Mouse (Mus musculus) stomach, embryonic 14.5 days (tissue): Measurements from ENCODE around the gene Siah3. TPM values are rescaled to one million over a fixed set of nuclear protein-coding genes. Genes with fewer than 3 reads are reported as not detected.
"Not testable (repeated sequence)": the region's sequence is repeated elsewhere in the genome, so short reads cannot be mapped to it uniquely, and the experiment has no call there.

Experiments used
- ATAC-seq: fragments of 200-750 bp; cut with Nextera tagmentation; 2 replicates; pipeline ENCODE4 v1.8.0; 2017; ENCODE audit warnings: low read depth, moderate TSS enrichment; ENCODE audit not compliant: insufficient number of reproducible peaks, insufficient read depth, low FRiP score
- H3K27ac ChIP-seq: fragments of 300-500 bp; sonication (generic); 2 replicates; pipeline ENCODE4 v1.5.1; 2014; ENCODE audit warnings: mild to moderate bottlenecking, low read length, moderate library complexity, mixed read lengths
- H3K27me3 ChIP-seq: fragments of 300-500 bp; sonication (generic); 2 replicates; pipeline ENCODE4 v1.6.1; 2014; ENCODE audit warnings: low read length, control low read depth, mixed read lengths; ENCODE audit not compliant: control insufficient read depth, insufficient read depth
- H3K36me3 ChIP-seq: fragments of 300-500 bp; sonication (generic); 2 replicates; pipeline ENCODE4 v1.6.1; 2014; ENCODE audit warnings: mild to moderate bottlenecking, control low read depth, low read length, moderate library complexity, mixed read lengths; ENCODE audit not compliant: control insufficient read depth, insufficient read depth
- H3K4me1 ChIP-seq: fragments of 300-500 bp; sonication (generic); 2 replicates; pipeline ENCODE4 v1.6.1; 2014; ENCODE audit warnings: low read length, control low read depth, mixed read lengths; ENCODE audit not compliant: control insufficient read depth, insufficient read depth
- H3K4me2 ChIP-seq: fragments of 300-500 bp; sonication (generic); replicated peaks from 2 replicates; pipeline ENCODE4 v1.6.1; 2014; ENCODE audit warnings: low read depth, low read length, control low read depth
- H3K4me3 ChIP-seq: fragments of 300-500 bp; sonication (generic); 2 replicates; pipeline ENCODE4 v1.5.1; 2014; ENCODE audit warnings: low read depth, low read length, control low read depth
- H3K9ac ChIP-seq: fragments of 300-500 bp; sonication (generic); replicated peaks from 2 replicates; pipeline ENCODE4 v1.6.1; 2014; ENCODE audit warnings: low read depth, mild to moderate bottlenecking, control low read depth, low read length, moderate library complexity, mixed read lengths
- H3K9me3 ChIP-seq: fragments of 300-500 bp; sonication (generic); 2 replicates; pipeline ENCODE4 v1.6.1; 2016; ENCODE audit warnings: low read depth, low read length, control low read depth; ENCODE audit not compliant: control insufficient read depth
- WGBS: fragments of 180-500 bp; shearing (Covaris S2); extraction: QIAGEN DNeasy Blood & Tissue Kit; methylation state at CpG from one replicate; pipeline ENCODE4 v1.1.7; 2014; 5-methylcytosine and 5-hydroxymethylcytosine counted together
- polyA plus RNA-seq: library from polyadenylated mRNA; unstranded; fragments of >200 nt; fragmentation: Nextera tagmentation; extraction: Ambion mirVana; gene quantifications from 2 replicates; pipeline ENCODE4 v1.2.1, GENCODE M21; 2014

Siah3 gene
- polyA plus RNA-seq, 1 experiment from 2014 or later: 0.51 TPM

GRCm38 (mm10) chr14:75434576-75434975, 21.2 kb upstream of the Siah3 start:
- H3K9me3 ChIP-seq: no peaks in the 10 kb centered on the region
- no peaks in the 10 kb centered on the region for H3K27me3 ChIP-seq
- H3K4me3 ChIP-seq: no peak overlapping the region
- no peaks in the 10 kb centered on the region for H3K36me3 ChIP-seq
- ATAC-seq: no peak
- 60% methylated on average over 10 of the region's 10 CpGs for WGBS
- H3K27ac ChIP-seq: no peak overlapping the region
- no peak overlapping the region for H3K4me2 ChIP-seq
- H3K4me1 ChIP-seq: no peaks in the 10 kb centered on the region; the same call in 1 of the 2 replicates
- no peak overlapping the region for H3K9ac ChIP-seq

DNA sequence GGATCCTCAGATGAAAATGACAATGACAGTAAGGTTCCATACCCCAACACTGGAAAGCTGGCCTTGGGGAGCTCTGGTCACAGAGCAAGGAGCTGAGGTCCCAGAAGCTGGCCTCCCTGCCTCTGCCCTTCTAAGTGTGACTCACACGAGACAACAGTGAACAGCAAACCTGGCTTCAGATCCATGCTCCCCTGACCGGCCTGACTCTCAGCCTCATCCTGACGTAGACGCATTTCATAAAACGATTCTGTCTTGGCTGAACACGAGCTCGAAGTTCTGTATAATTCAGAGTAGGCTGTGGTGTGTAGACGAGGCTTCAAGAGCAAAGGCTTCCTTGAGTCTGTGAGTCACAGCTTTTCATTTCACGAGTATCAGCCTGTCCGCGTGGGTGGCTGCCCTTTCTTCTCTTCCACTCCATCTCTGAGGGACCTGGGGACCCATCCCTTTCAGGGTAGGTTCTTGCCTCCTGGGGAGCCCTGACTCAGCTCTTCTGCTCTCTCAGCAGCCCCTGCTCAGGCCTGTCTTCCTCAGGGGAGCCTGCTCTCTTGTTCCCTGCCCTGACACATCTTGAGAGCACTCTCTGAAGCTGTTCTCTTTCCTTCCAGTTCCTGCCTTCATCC, 11.2 kb upstream of the Siah3 start:
- ATAC-seq: no peak
- Histone ChIP-seq H3K36me3 (no peaks in the 10 kb centered on the region), H3K9ac (no peak overlapping the region), H3K4me3 (no peak overlapping the region), H3K27ac (no peak overlapping the region), H3K4me1 (no peaks in the 10 kb centered on the region; the same call in 1 of the 2 replicates), H3K27me3 (no peaks in the 10 kb centered on the region), H3K4me2 (no peak overlapping the region), H3K9me3 (no peaks in the 10 kb centered on the region)
- 77% methylated on average over 11 of the region's 11 CpGs for WGBS

DNA sequence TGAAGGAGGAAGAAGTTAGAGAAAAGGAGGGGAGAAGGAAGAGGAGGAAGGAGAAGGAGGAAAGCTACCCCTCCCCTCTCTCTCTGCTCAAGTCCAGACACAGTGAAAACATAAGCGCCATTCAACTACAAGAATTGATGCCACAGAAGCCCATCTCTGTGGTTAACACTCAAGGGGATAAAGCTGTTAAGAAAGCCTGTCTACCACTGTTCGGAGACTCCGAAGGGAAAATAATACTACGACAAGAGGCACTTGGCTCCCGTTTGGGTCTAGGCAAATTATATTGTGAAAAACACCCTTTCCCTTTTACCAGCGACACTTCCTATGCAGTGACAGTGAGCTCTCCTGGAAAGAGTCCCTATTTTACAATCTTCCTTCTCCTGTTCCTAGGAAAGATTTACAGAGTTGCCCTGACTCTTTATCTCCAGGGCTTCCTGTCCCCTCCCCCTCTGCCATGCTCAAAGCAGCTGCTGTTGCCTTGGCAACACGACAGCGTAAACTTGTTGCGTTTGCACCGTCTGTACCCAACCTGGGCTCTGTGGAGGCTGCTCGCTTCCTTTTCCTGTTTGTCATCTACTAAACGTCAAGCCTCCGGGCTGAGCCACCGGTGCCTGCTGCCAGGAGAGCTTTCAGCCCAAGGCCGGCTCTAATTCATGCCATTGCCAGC, 10.4 kb upstream of the Siah3 start:
- no peak overlapping the region for H3K9ac ChIP-seq
- peak overlapping the region; percentile 42 for H3K4me2 ChIP-seq
- H3K27ac ChIP-seq: no peak overlapping the region
- H3K9me3 ChIP-seq: no peaks in the 10 kb centered on the region
- peak overlapping the region; percentile 12; the same call in 1 of the 2 replicates for H3K4me3 ChIP-seq
- no peaks in the 10 kb centered on the region; the same call in 1 of the 2 replicates for H3K4me1 ChIP-seq
- no peaks in the 10 kb centered on the region for H3K36me3 ChIP-seq
- H3K27me3 ChIP-seq: no peaks in the 10 kb centered on the region
- ATAC-seq: peak; percentile 75; the same call in 1 of the 2 replicates
- WGBS: 6% methylated on average over 15 of the region's 15 CpGs

DNA sequence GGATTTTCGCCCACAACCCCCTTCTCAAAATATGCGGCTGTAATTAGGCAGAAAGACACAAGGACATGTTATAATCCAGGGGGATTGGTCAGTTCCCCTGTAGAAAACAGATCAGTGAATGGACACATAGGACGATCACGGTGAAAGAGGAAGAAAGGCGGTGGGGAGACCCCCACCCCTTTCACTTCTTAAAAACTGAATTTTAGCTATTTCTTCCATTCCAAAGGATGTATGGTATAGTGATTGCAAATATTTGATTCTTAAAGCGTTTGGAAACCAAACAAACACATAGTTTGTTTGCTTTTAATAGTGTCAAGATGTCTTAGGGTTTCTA, 9.9 kb upstream of the Siah3 start:
- Histone ChIP-seq H3K36me3 (no peaks in the 10 kb centered on the region), H3K27ac (no peak overlapping the region), H3K9ac (no peak overlapping the region), H3K27me3 (no peaks in the 10 kb centered on the region), H3K4me2 (peak overlapping the region; percentile 42), H3K4me3 (peak overlapping the region; percentile 12; the same call in 1 of the 2 replicates), H3K4me1 (no peaks in the 10 kb centered on the region; the same call in 1 of the 2 replicates), H3K9me3 (no peaks in the 10 kb centered on the region)
- 38% methylated on average over 6 of the region's 6 CpGs for WGBS
- no peak for ATAC-seq

GRCm38 (mm10) chr14:75446314-75446713, 9.5 kb upstream of the Siah3 start:
- not testable (repeated sequence) for H3K9ac ChIP-seq, H3K4me2 ChIP-seq

DNA sequence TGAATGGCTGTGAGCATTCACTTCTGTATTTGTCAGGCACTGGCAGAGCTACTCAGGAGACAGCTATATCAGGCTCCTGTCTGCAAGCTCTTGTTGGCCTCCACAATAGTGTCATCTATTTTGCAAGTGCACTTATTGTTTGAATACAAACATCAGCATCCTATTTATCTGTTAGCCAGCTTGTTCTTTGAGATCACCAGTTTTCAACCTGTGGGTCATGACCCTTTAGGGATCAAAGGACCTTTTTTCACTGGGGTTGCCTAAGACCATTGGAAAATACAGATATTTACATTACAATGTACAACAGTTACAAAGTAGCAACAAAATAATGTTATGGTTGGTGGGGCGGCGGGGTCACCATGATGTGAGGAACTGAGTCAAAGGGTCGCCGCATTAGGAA, 1.9 kb upstream of the Siah3 start:
- 93% methylated on average over 4 of the region's 4 CpGs for WGBS

More at GRCm38 (mm10) chr14:75446314-75446713, 9.5 kb upstream of the Siah3 start:
- not testable (repeated sequence) for H3K4me3 ChIP-seq, H3K9me3 ChIP-seq, H3K36me3 ChIP-seq, ATAC-seq, H3K4me1 ChIP-seq, H3K27me3 ChIP-seq, H3K27ac ChIP-seq

DNA sequence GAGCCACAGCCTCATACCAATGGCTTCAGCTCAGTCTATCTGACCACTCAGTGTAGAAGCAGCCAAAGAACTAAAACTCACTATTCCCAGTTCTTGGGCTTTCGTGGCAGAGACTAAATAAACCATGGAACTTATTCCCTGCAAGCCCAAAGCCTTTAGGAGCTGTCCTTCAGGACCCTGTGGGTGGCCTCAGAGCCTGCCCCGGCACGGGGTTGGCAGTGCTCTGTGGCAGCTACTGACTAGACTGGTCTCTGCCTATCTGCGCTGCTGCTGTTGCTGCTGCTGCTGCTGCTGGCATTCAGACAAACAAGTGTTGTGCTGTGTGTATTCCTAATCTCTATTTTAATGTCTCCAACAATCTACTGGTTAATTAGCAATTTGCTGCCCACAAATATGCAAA, 1.1 kb upstream of the Siah3 start:
- H3K9ac ChIP-seq: no peak overlapping the region
- no peaks in the 10 kb centered on the region for H3K9me3 ChIP-seq
- ATAC-seq: no peak
- no peaks in the 10 kb centered on the region for H3K36me3 ChIP-seq
- H3K4me1 ChIP-seq: peaks cover 6% of the 10 kb centered on the region; the same call in 1 of the 2 replicates
- no peaks in the 10 kb centered on the region for H3K27me3 ChIP-seq
- H3K4me3 ChIP-seq: no peak overlapping the region
- H3K27ac ChIP-seq: no peak overlapping the region
- no peak overlapping the region for H3K4me2 ChIP-seq
- 7% methylated on average over 4 of the region's 4 CpGs for WGBS

More for the DNA sequence above, 1.9 kb upstream of the Siah3 start:
- Histone ChIP-seq H3K9ac (no peak overlapping the region), H3K27me3 (no peaks in the 10 kb centered on the region), H3K4me1 (peaks cover 6% of the 10 kb centered on the region; the same call in 1 of the 2 replicates), H3K27ac (no peak overlapping the region), H3K4me3 (no peak overlapping the region), H3K36me3 (no peaks in the 10 kb centered on the region), H3K9me3 (no peaks in the 10 kb centered on the region), H3K4me2 (no peak overlapping the region)
- ATAC-seq: no peak

GRCm38 (mm10) chr14:75455361-75455742, 430 bp upstream of the Siah3 start:
- Histone ChIP-seq H3K4me3 (no peak overlapping the region; the same call in 1 of the 2 replicates), H3K27ac (no peak overlapping the region), H3K27me3 (no peaks in the 10 kb centered on the region), H3K9ac (no peak overlapping the region), H3K9me3 (no peaks in the 10 kb centered on the region), H3K4me2 (peak overlapping the region; percentile 46), H3K4me1 (peaks cover 6% of the 10 kb centered on the region; the same call in 1 of the 2 replicates), H3K36me3 (no peaks in the 10 kb centered on the region)
- ATAC-seq: no peak
- 14% methylated on average over 3 of the region's 3 CpGs for WGBS
